Mouse (Mus musculus) midbrain, postnatal 0 days (tissue): Measurements from ENCODE around the gene Hrh1. TPM values are rescaled to one million over a fixed set of nuclear protein-coding genes. Genes with fewer than 3 reads are reported as not detected.
A peak's percentile ranks its signal among the peaks of the same experiment; 100 is the strongest.

Experiments used
- ATAC-seq: fragments of 200-750 bp; cut with Nextera tagmentation; 2 replicates; pipeline ENCODE4 v1.8.0; 2017; ENCODE audit warnings: moderate number of reproducible peaks, mild to moderate bottlenecking, moderate TSS enrichment, moderate library complexity; ENCODE audit not compliant: low FRiP score
- DNase-seq: peaks from one replicate; pipeline ENCODE4 v3.0.0-alpha.2; 2015; ENCODE audit warnings: low spot score
- H3K27ac ChIP-seq: fragments of 300-500 bp; sonication (generic); 2 replicates; pipeline ENCODE4 v1.5.1; 2014; ENCODE audit warnings: low read depth, mild to moderate bottlenecking, low read length, mixed read lengths
- H3K27me3 ChIP-seq: fragments of 300-500 bp; sonication (generic); 2 replicates; pipeline ENCODE4 v1.6.1; 2014; ENCODE audit warnings: low read length, control low read depth, mixed read lengths; ENCODE audit not compliant: insufficient read depth
- H3K36me3 ChIP-seq: fragments of 300-500 bp; sonication (generic); 2 replicates; pipeline ENCODE4 v1.6.1; 2014; ENCODE audit warnings: low read length, control low read depth, mixed read lengths; ENCODE audit not compliant: insufficient read depth
- H3K4me1 ChIP-seq: fragments of 300-500 bp; sonication (generic); 2 replicates; pipeline ENCODE4 v1.6.1; 2014; ENCODE audit warnings: mild to moderate bottlenecking, control low read depth, antibody characterized with exemption, low read length, mixed read lengths; ENCODE audit not compliant: insufficient read depth
- H3K4me2 ChIP-seq: fragments of 300-500 bp; sonication (generic); 2 replicates; pipeline ENCODE4 v1.6.1; 2014; ENCODE audit warnings: low read depth, mild to moderate bottlenecking, low read length, mixed read lengths; ENCODE audit not compliant: poor library complexity, severe bottlenecking
- H3K4me3 ChIP-seq: fragments of 300-500 bp; sonication (generic); 2 replicates; pipeline ENCODE4 v1.5.1; 2014; ENCODE audit warnings: low read depth, mild to moderate bottlenecking, low read length, moderate library complexity
- H3K9ac ChIP-seq: fragments of 300-500 bp; sonication (generic); replicated peaks from 2 replicates; pipeline ENCODE4 v1.6.1; 2014; ENCODE audit warnings: mild to moderate bottlenecking, low read length, moderate library complexity, mixed read lengths; ENCODE audit not compliant: poor library complexity, severe bottlenecking
- H3K9me3 ChIP-seq: fragments of 300-500 bp; sonication (generic); 2 replicates; pipeline ENCODE4 v1.6.1; 2016; ENCODE audit warnings: low read length, control low read depth
- CTCF ChIP-seq: IDR thresholded peaks from 2 replicates; pipeline ENCODE4 v1.5.1; 2016; ENCODE audit warnings: antibody characterized with exemption, mild to moderate bottlenecking
- WGBS: fragments of 180-500 bp; shearing (Covaris S2); extraction: QIAGEN DNeasy Blood & Tissue Kit; methylation state at CpG from one replicate; pipeline ENCODE4 v1.1.7; 2014; 5-methylcytosine and 5-hydroxymethylcytosine counted together
- polyA plus RNA-seq: library from polyadenylated mRNA; unstranded; fragments of >200 nt; fragmentation: Nextera tagmentation; extraction: Ambion mirVana; gene quantifications from 2 replicates; pipeline ENCODE4 v1.2.1, GENCODE M21; 2015
- total RNA-seq: library from RNA; depleted of rRNA; stranded (reverse); fragments of >200 nt; gene quantifications from 2 replicates; pipeline ENCODE4 v1.2.3, GENCODE M21; 2014

Gene Hrh1
- total and polyA plus RNA-seq, 2 experiments from 2014 or later, result 1.6 to 1.9 TPM

- WGBS, result 69% methylated on average over 5 of the region's 5 CpGs
- H3K27me3 ChIP-seq, result no peaks in the 10 kb centered on the region
- DNase-seq, result peak; percentile 19
- no peak for ATAC-seq
- no peak for TF ChIP-seq CTCF
- H3K36me3 ChIP-seq, result no peaks in the 10 kb centered on the region
- no peak overlapping the region for H3K9ac ChIP-seq
- no peak overlapping the region for H3K4me3 ChIP-seq
- H3K27ac ChIP-seq, result no peak overlapping the region
- H3K4me2 ChIP-seq, result no peak overlapping the region
- H3K9me3 ChIP-seq, result no peaks in the 10 kb centered on the region
- H3K4me1 ChIP-seq, result no peaks in the 10 kb centered on the region; the same call in 1 of the 2 replicates
Observed at GRCm38 (mm10) chr6:114434524-114434923, 36.8 kb downstream of the Hrh1 start.

GRCm38 (mm10) chr6:114440302-114440701, 42.6 kb downstream of the Hrh1 start:
- Histone ChIP-seq H3K4me2 (no peak overlapping the region), H3K27me3 (no peaks in the 10 kb centered on the region), H3K36me3 (no peaks in the 10 kb centered on the region), H3K9me3 (no peaks in the 10 kb centered on the region), H3K4me3 (no peak overlapping the region), H3K27ac (no peak overlapping the region), H3K4me1 (no peaks in the 10 kb centered on the region; the same call in 1 of the 2 replicates), H3K9ac (no peak overlapping the region)
- no peak for DNase-seq
- WGBS, result 53% methylated on average over 2 of the region's 2 CpGs
- ATAC-seq, result no peak
- peak; percentile 21; the same call in 1 of the 2 replicates for TF ChIP-seq CTCF

- no peak overlapping the region for H3K27ac ChIP-seq
Observed at GRCm38 (mm10) chr6:114440788-114441453, 43.2 kb downstream of the Hrh1 start.

GRCm38 (mm10) chr6:114444247-114444844, 46.6 kb downstream of the Hrh1 start:
- no peak for DNase-seq
- no peak for TF ChIP-seq CTCF

More at GRCm38 (mm10) chr6:114440788-114441453, 43.2 kb downstream of the Hrh1 start:
- H3K9ac ChIP-seq, result no peak overlapping the region
- DNase-seq, result peak; percentile 10
- no peak overlapping the region for H3K4me2 ChIP-seq
- WGBS, result 45% methylated on average over 9 of the region's 10 CpGs
- H3K36me3 ChIP-seq, result no peaks in the 10 kb centered on the region
- H3K27me3 ChIP-seq, result no peaks in the 10 kb centered on the region
- no peak overlapping the region for H3K4me3 ChIP-seq
- H3K9me3 ChIP-seq, result no peaks in the 10 kb centered on the region
- ATAC-seq, result no peak
- TF ChIP-seq CTCF, result no peak
- H3K4me1 ChIP-seq, result no peaks in the 10 kb centered on the region

GRCm38 (mm10) chr6:114444976-114445375, 47.2 kb downstream of the Hrh1 start:
- Histone ChIP-seq H3K4me1 (no peaks in the 10 kb centered on the region), H3K9ac (no peak overlapping the region), H3K4me2 (no peak overlapping the region), H3K4me3 (no peak overlapping the region), H3K27me3 (no peaks in the 10 kb centered on the region), H3K9me3 (no peaks in the 10 kb centered on the region), H3K36me3 (no peaks in the 10 kb centered on the region), H3K27ac (peak overlapping the region; percentile 60)
- ATAC-seq (no peak), DNase-seq (no peak)
- TF ChIP-seq CTCF, result no peak
- 82% methylated on average over 3 of the region's 3 CpGs for WGBS

More at GRCm38 (mm10) chr6:114444247-114444844, 46.6 kb downstream of the Hrh1 start:
- Histone ChIP-seq H3K4me1 (no peaks in the 10 kb centered on the region), H3K36me3 (no peaks in the 10 kb centered on the region), H3K27me3 (no peaks in the 10 kb centered on the region), H3K9me3 (no peaks in the 10 kb centered on the region), H3K4me2 (no peak overlapping the region), H3K4me3 (no peak overlapping the region), H3K27ac (peak overlapping the region; percentile 60), H3K9ac (no peak overlapping the region)
- 31% methylated on average over 1 of the region's 1 CpGs for WGBS
- 0 out of 2 replicates have a peak, but pooled peaks have one; percentile 39 for ATAC-seq

- Histone ChIP-seq H3K27ac (no peak overlapping the region), H3K36me3 (no peaks in the 10 kb centered on the region), H3K27me3 (no peaks in the 10 kb centered on the region), H3K9me3 (no peaks in the 10 kb centered on the region), H3K4me1 (no peaks in the 10 kb centered on the region), H3K9ac (no peak overlapping the region), H3K4me3 (no peak overlapping the region), H3K4me2 (no peak overlapping the region)
- no peak for TF ChIP-seq CTCF
- ATAC-seq (no peak), DNase-seq (no peak)
- 73% methylated on average over 9 of the region's 9 CpGs for WGBS
Observed at GRCm38 (mm10) chr6:114448888-114449287, 51.2 kb downstream of the Hrh1 start.
